Mouse (Mus musculus) naive thymus-derived CD4-positive, alpha-beta T cell, adult 5 months (primary cell): ENCODE results near the gene Nod1. TPM values are rescaled to one million over a fixed set of nuclear protein-coding genes. Genes with fewer than 3 reads are reported as not detected.

Experiments
- polyA plus RNA-seq: library from polyadenylated mRNA; unstranded; fragments of 100-300 nt; shearing (Covaris generic); gene quantifications from one replicate; pipeline ENCODE4 v1.2.1, GENCODE M21; 2017

The Nod1 gene
- 16.7 TPM for polyA plus RNA-seq

DNA sequence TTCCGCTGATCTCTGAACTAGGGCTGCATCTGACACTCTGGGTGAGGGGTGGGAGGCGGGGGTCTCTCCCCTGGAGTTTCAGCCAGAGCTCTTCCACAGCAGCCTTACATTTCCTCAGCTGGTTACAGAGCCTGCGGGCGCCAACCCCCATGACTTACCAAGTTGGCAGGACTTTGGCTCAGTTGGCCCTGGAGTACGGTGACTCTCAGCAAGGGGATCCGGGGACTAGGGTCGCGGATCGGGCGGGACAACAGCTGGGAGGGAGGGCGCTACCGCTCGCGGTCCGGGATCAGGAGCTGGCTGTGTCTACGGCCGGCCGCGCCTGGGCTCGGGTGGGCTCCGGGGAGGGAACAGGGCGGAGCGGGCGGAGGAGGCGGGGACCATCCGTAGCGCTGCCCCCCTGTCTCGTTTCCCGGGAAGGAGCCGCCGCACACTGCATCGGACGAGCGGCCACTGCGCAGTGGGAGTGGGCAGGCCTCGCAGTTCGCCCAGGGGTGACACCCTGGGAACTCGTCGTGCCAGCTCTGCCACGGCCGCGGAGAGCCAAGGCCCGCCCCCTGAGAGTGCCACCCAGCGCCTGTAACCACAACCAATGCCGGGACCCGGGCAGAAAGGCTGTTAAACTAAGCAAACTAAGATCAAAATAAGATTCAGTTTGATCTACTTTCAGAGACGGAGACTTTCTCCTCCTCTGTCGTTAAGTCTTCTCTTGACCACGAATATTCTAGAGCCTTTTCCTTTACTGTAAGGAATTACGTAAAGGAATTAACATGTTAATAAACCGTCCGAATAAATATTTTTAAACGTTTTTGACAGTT, at the start of gene Nod1:
Nod1 (minus strand) TSS at position 502 of the 818 bp plus-strand sequence.

DNA sequence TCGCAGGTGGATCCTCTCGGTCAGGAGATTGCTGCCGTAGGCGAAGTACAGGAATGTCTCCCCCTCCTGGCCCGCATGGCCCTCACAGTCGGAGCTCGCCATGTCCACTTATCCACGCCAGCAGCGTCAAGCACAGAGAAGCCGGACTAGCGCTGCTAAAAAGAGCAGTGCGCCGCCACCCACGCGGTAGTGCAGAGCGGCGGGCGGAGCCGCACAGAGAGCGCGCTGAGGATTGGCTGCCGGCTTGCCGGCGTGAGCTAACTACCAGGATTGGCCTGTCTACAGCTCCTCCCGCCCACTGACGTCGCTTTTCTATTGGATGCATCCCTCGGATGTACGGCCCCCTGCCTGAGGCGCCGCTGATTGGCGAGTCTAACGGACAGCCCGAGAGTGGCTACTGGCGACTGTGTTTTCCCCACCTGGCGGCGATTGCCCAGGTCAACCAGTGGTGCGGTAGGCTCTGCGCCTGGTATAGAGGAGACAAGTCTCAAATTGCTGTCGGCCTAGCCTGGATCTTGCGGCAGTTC, 20.4 kb upstream of the Nod1 start, which contains the start of gene Ggct:
Ggct (minus strand) TSS at position 217 of the 527 bp plus-strand sequence.

Other genes with a start within 250 kb of the Nod1 start
- gene Znrf2, start 155.7 kb downstream of the Nod1 start, polyA plus RNA-seq = 152 TPM
- gene Ggct, start 20.3 kb upstream of the Nod1 start, polyA plus RNA-seq = 18.8 TPM
- gene Gars, start 65.4 kb upstream of the Nod1 start, polyA plus RNA-seq = 103 TPM
- gene Crhr2, start 160.4 kb upstream of the Nod1 start, polyA plus RNA-seq = not detected
- not detected for gene Inmt, start 202.4 kb upstream of the Nod1 start, polyA plus RNA-seq
- gene Mindy4, start 230.8 kb upstream of the Nod1 start, polyA plus RNA-seq = not detected